Mouse (Mus musculus) cerebellum, adult 11 months (tissue): ENCODE measurements at regions not wholly inside any gene's neighbourhood (a gene's known extent, or its start where the extent isn't known, plus 50 kb on each side); places are given as distances from the start of the nearest gene placed in this dataset.
"Not testable (repeated sequence)": the region's sequence is repeated elsewhere in the genome, so short reads cannot be mapped to it uniquely, and the experiment has no call there.

Experiments used
- DNase-seq: peaks from one replicate; pipeline ENCODE4 v3.0.0; 2022

DNA sequence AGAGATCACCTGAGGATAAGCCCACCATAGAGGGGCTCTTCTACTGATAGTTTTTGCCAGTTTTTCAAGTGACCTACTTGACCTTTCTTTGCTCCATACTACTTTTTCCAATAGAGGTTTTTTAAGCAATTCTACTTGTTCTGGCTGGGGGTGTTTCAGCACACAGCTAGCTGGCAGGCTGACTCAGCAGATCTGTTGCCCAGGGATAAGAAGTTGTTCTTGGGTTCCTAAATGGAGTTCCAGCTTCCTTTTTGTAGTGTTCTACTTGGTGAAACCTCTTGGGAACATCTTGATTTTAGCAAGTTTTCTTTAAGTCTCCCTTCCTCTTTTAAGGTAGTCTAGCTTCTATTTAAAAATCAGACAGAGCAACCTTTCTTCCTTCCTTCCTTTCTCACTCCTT is 61.0 kb downstream of the 4930474N05Rik start:
- DNase-seq, result no peak

DNA sequence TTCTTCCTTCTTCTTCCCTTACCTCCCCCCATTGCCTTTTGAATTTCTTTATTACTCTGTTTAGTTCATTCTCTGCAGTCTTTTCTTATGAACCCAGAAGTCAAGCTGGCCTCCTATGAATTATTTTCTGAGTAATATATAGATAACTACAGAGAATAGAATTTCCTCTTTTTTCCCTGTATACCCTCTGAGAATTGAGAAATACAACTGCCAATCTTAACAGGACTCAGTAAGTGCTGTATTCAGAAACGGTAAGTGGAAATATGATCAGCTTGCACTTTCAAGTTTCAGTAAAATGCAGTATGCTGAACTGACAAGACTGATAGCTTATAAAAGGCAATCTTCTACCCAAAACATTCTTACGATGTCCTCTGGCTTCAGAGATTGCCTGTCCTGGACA is 61.5 kb downstream of the 4930474N05Rik start:
- DNase-seq, result no peak

- no peak for DNase-seq
Observed at GRCm38 (mm10) chr14:36183701-36184100, 89.0 kb downstream of the 4930474N05Rik start.

DNA sequence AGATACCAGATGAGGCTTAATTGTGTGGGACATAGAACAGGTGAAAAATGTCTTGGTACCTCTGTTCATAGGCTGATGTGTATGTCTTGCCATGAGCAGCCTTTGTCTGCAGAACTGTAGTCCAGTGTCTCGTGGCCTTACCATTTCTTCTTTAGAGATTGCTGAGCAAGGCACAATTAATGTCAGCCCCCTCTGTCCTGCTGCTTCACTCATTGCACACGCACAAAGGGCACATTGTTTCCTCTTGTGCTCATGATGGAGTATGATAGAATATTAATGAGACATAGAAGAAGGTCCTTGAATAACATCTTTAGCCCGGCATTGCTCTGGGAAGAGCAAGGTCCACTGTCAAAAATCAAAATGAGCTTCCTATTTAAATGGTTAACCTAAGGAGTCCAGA is 101.8 kb downstream of the 4930474N05Rik start:
- DNase-seq, result no peak

- no peak for DNase-seq
Observed at GRCm38 (mm10) chr14:36198396-36198795, 103.7 kb downstream of the 4930474N05Rik start.

DNA sequence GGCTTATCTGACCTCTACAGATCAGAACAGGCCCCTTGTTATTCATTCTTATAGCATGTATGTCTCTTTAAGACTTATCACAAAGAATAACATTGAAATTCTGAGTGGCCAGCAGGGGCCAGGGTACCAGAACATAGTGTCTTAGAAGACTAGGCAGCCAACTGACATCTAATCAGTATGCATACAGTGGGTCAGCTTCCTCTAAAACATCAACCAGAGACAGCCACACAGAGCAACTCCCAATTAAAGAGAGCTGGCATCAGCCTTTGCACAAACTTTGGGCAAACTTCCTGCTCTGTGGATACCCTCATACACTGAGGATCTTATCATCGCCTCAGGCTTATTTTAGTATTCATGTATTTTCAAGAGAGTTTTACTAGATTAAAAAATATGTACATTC is 109.1 kb downstream of the 4930474N05Rik start:
- no peak for DNase-seq

- DNase-seq, result peak; percentile 15
Observed at GRCm38 (mm10) chr14:36212830-36213229, 118.1 kb downstream of the 4930474N05Rik start.

- no peak for DNase-seq
Observed at GRCm38 (mm10) chr14:36245849-36246248, 151.1 kb downstream of the 4930474N05Rik start.

DNA sequence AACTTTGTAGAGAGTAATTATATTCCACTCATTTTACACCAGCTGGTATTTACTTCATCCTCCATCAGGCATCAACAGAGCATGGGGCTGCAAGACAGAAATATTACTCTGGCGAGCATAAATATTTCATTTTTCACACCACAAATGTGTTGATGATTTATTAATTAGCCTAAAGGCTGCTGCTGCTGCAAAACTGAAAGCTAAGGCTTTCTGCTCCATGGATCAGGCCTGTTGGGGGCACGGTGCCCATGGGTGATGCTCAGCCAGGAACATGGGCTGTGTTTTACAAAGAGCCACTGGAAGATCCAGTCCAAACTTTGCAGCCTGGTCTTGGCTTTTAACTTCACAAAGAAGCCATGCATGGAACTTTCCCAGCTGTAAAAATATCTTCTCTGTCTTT is 167.4 kb downstream of the 4930474N05Rik start:
- peak; percentile 3 for DNase-seq

GRCm38 (mm10) chr14:36283825-36284414 is 189.2 kb downstream of the 4930474N05Rik start:
- no peak for DNase-seq

- no peak for DNase-seq
Observed at GRCm38 (mm10) chr14:36288697-36289286, 194.1 kb downstream of the 4930474N05Rik start.

DNA sequence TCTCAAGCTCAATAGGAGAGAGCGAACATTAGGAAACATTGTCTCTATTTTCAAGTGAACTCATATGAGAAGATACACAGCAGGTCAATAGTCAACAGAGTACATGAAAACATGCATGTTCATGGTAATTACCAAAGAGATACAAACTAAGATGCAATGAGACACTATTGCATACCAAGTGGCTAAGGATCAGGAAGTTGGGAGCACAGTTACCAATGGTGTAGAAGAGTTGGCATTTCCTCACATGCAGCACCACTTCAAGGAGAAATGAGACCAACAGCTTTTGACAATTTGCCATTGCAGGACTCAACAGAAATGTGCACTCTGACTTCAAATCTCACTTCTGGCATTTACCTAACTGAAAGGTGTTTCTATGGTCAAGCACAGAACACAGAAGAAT is 215.6 kb downstream of the 4930474N05Rik start:
- DNase-seq, result no peak

GRCm38 (mm10) chr14:36314673-36315072 is 220.0 kb downstream of the 4930474N05Rik start:
- DNase-seq, result not testable (repeated sequence)

DNA sequence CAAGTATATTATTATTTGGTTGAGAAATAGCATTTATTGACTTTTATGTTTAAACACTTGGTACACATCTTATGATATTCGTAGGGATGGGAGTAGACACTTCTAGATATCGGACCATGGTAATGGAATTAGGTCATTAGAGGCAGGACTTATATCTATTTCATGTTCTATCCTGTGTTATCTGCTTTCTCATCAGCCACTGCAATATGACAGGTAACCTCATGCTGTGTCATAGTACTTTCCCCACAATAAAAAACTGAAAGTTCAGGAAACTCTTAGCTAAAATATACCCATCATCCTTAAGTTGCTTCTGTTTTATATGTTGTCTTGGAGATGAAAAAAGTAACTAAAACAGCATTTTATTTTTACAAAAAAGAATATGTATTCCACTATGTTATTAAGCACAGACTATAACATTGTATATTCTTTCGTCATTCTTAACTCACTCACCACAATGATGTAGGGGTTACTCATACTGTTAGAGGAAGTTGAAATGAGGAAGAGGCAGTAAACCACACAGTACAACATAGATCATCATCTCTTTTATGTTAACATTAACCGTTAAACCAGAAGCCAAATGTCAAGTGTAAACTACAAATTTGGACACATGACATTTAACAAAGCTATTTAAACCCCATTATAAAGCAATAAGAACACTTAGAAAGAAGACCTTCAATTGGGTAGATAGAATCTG is 221.8 kb downstream of the 4930474N05Rik start:
- DNase-seq, result no peak

DNA sequence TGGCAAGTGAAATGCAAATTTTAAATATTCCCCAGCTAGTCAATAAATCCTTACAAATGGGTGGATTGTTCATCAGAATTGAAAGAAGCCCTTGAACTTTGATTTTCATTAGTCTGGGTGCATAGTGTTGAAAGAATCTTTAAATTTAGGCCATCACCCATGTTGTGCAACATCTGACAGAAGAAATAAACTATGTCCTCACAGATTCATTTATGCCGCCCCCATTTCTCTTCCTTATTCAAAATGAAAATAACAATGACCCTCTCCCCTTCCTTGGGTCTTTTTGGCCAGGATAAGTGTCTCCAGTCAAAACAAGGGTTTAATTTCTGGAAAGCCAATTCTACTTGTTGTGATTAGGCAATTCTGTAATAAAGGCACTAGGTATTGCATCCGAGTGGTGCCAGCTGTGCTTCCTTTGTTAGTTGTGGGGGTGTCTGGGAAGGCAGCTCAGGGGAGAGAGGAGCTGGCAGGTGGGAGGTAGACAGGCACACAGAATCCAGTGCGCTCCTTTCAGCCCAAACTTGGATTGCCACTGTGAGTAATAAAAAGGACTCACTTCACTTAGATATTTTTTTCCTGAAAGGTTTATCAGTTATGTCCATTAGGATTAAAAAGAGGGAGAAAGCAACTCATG is 233.7 kb downstream of the 4930474N05Rik start:
- no peak for DNase-seq

- no peak for DNase-seq
Observed at GRCm38 (mm10) chr14:36340832-36341231, 246.1 kb downstream of the 4930474N05Rik start.
